11 mouse cellular contexts compared by ENCODE assay signal in genomic region chr12:26351321-26351720, GRCm38 (mm10).
DNase-seq lines count a peak whose midpoint lies in the region; ATAC-seq and TF ChIP-seq lines count a peak whose summit lies in the region.
"Had no signal": no experiment of that assay in that cellular context is flagged by ENCODE, and none has a peak within 500 bp of the region (broad histone marks: within the 10 kb centered on the region; RNA-seq: fewer than 3 reads in every experiment).

No protein-coding gene starts in this region.

- ATAC-seq in hindbrain, embryonic 14.5 days (ENCODE audit: low FRiP score), result peak; percentile 51; the same call in 1 of the 2 replicates
- ATAC-seq in hindbrain, embryonic 12.5 days (ENCODE audit: low FRiP score), result no peak
- ATAC-seq in lung, postnatal 0 days, result peak; percentile 47; the same call in 1 of the 2 replicates

- no peak overlapping the region for H3K9ac ChIP-seq in hindbrain, embryonic 14.5 days
- no peak overlapping the region for H3K9ac ChIP-seq in hindbrain, embryonic 12.5 days
- H3K9ac ChIP-seq in lung, postnatal 0 days (replicated peaks; ENCODE audit: low read depth), result no peak overlapping the region
- H3K9ac ChIP-seq: neural tube, embryonic 12.5 days had no signal

- TF ChIP-seq EP300 in lung, postnatal 0 days (IDR thresholded peaks at IDR 0.05), result no peak

- no peak overlapping the region for H3K4me3 ChIP-seq in hindbrain, embryonic 14.5 days (replicated peaks; ENCODE audit: low read length)
- no peak overlapping the region for H3K4me3 ChIP-seq in hindbrain, embryonic 12.5 days
- H3K4me3 ChIP-seq in lung, postnatal 0 days (ENCODE audit: low read depth, low read length), result no peak overlapping the region
- H3K4me3 ChIP-seq: heart, embryonic 10.5 days; neural tube, embryonic 12.5 days had no signal

- H3K27ac ChIP-seq in hindbrain, embryonic 14.5 days, result no peak overlapping the region
- H3K27ac ChIP-seq in hindbrain, embryonic 12.5 days, result no peak overlapping the region
- no peak overlapping the region for H3K27ac ChIP-seq in lung, postnatal 0 days (ENCODE audit: low read length)
- H3K27ac ChIP-seq: heart, embryonic 10.5 days; neural tube, embryonic 12.5 days had no signal

- H3K27me3 ChIP-seq in hindbrain, embryonic 14.5 days (ENCODE audit: control insufficient read depth, insufficient read depth, low read length), result no peaks in the 10 kb centered on the region
- H3K27me3 ChIP-seq in hindbrain, embryonic 12.5 days, result no peaks in the 10 kb centered on the region
- no peaks in the 10 kb centered on the region for H3K27me3 ChIP-seq in lung, postnatal 0 days (replicated peaks; ENCODE audit: insufficient read depth, low read length)
- H3K27me3 ChIP-seq: neural tube, embryonic 12.5 days had no signal

- H3K4me2 ChIP-seq in hindbrain, embryonic 14.5 days (replicated peaks), result no peak overlapping the region
- no peak overlapping the region for H3K4me2 ChIP-seq in hindbrain, embryonic 12.5 days (replicated peaks)
- H3K4me2 ChIP-seq in lung, postnatal 0 days (replicated peaks; ENCODE audit: low read depth, low read length), result no peak overlapping the region
- H3K4me2 ChIP-seq: neural tube, embryonic 12.5 days had no signal

- DNase-seq in hindbrain, embryonic 14.5 days (ENCODE audit: low spot score), result no peak
- DNase-seq in right cerebral cortex, adult 18-20 months, result peak; percentile 31
- no peak for DNase-seq in right cerebral cortex, adult 2 months (ENCODE audit: low spot score in 2 of 2)
- DNase-seq in lung, postnatal 0 days (ENCODE audit: low spot score), result peak; percentile 38
- DNase-seq in retina, embryonic 14.5 days (ENCODE audit: low spot score), result peak; percentile 28
- DNase-seq in kidney, postnatal 10 days, result no peak
- no peak for DNase-seq in adrenal gland, adult 2 months
- DNase-seq: kidney, postnatal 25 days had no signal

- H3K9me3 ChIP-seq in hindbrain, embryonic 14.5 days (ENCODE audit: control insufficient read depth, low read length), result no peaks in the 10 kb centered on the region
- H3K9me3 ChIP-seq in hindbrain, embryonic 12.5 days (replicated peaks), result no peaks in the 10 kb centered on the region
- no peaks in the 10 kb centered on the region for H3K9me3 ChIP-seq in lung, postnatal 0 days (ENCODE audit: low read length)
- H3K9me3 ChIP-seq: heart, embryonic 10.5 days; neural tube, embryonic 12.5 days had no signal

- no peak for TF ChIP-seq CTCF in lung, postnatal 0 days (IDR thresholded peaks at IDR 0.05)

- no peaks in the 10 kb centered on the region for H3K4me1 ChIP-seq in hindbrain, embryonic 14.5 days (replicated peaks; ENCODE audit: control insufficient read depth, insufficient read depth, low read length)
- peaks cover 3% of the 10 kb centered on the region; the same call in 1 of the 2 replicates for H3K4me1 ChIP-seq in hindbrain, embryonic 12.5 days
- peaks cover 3% of the 10 kb centered on the region; the same call in 1 of the 2 replicates for H3K4me1 ChIP-seq in lung, postnatal 0 days (ENCODE audit: insufficient read depth, low read depth, low read length)
- H3K4me1 ChIP-seq: heart, embryonic 10.5 days had no signal

- H3K36me3 ChIP-seq in hindbrain, embryonic 14.5 days (replicated peaks; ENCODE audit: control insufficient read depth, insufficient read depth), result no peaks in the 10 kb centered on the region
- no peaks in the 10 kb centered on the region for H3K36me3 ChIP-seq in hindbrain, embryonic 12.5 days
- H3K36me3 ChIP-seq in lung, postnatal 0 days (ENCODE audit: insufficient read depth, low read length), result no peaks in the 10 kb centered on the region
- H3K36me3 ChIP-seq: heart, embryonic 10.5 days had no signal

- 33% methylated on average over 3 of the region's 3 CpGs for WGBS in hindbrain, embryonic 14.5 days
- 50% methylated on average over 3 of the region's 3 CpGs for whole genome bisulfite sequencing in hindbrain, embryonic 12.5 days
- WGBS in lung, postnatal 0 days, result 58% methylated on average over 3 of the region's 3 CpGs

Comparison
In these comparisons a context has a peak if more than half of its experiments do, and no peak if none do; other contexts are left out.
1. DNase-seq: peak in right cerebral cortex, adult 18-20 months (single experiment), lung, postnatal 0 days (single experiment) and retina, embryonic 14.5 days (single experiment); none in hindbrain, embryonic 14.5 days (single experiment), right cerebral cortex, adult 2 months (0 of 2), kidney, postnatal 10 days (single experiment) and adrenal gland, adult 2 months (single experiment).